Mouse (Mus musculus) kidney, postnatal 14 days (tissue): ENCODE results near the gene Tm6sf1.

Source experiments
- DNase-seq: peaks from one replicate; pipeline ENCODE4 v3.0.0; 2022; ENCODE audit warnings: mixed read lengths

Gene Tm6sf1

GRCm38 (mm10) chr7:81851706-81852105, 7.1 kb upstream of the Tm6sf1 start:
- DNase-seq: peak; percentile 45

- DNase-seq: no peak
Observed at GRCm38 (mm10) chr7:81854568-81855307, 4.1 kb upstream of the Tm6sf1 start.

- DNase-seq: no peak
Observed at GRCm38 (mm10) chr7:81855694-81856093, 3.1 kb upstream of the Tm6sf1 start, which contains the start of gene Gm10160. Gm10160 (minus strand) TSS chr7:81855794.

- DNase-seq: no peak
Observed at GRCm38 (mm10) chr7:81856221-81856620, 2.6 kb upstream of the Tm6sf1 start.

GRCm38 (mm10) chr7:81858236-81858635, 565 bp upstream of the Tm6sf1 start:
- no peak for DNase-seq

DNA sequence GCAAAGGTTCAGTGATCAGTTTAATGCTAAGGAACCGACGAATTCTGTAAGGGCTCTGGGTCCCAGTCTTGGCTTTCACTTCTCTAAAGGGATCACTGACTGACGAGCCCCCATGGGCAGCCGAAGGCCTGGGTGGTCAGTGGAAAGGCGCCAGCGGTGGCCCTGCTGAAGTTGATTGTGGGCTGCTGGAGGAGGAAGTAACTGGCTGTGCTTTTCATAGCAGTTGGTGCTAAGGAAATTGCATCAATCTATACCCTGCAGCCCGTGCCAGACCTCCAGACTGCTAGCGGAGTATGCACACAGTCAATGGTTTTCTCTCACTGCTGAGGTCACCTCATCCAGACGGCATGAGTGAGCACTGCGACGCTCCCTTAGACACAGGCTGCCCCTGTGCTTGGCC, 1.3 kb downstream of the Tm6sf1 start:
- no peak for DNase-seq

- DNase-seq: no peak
Observed at GRCm38 (mm10) chr7:81860996-81861395, 2.2 kb downstream of the Tm6sf1 start.

DNA sequence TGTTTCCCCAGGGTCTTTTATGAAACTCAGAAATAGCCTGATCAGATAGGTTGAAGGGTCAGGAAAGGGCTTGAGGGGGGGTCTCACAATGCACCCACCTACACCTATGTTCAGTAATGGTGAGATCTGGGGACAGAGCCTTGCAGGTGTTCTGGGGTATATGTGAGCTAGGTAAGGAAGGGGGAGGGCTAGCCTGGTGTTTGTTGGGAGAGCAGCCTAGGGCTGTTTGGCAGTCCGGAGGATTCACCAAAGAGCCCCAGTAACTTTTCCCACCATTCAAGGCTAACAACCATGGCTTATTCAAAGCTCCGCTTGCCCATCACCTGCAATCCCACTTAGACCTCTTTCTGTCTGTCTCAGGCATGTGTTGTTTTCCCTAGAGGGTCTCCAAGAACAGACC, 2.7 kb downstream of the Tm6sf1 start:
- DNase-seq: no peak

DNA sequence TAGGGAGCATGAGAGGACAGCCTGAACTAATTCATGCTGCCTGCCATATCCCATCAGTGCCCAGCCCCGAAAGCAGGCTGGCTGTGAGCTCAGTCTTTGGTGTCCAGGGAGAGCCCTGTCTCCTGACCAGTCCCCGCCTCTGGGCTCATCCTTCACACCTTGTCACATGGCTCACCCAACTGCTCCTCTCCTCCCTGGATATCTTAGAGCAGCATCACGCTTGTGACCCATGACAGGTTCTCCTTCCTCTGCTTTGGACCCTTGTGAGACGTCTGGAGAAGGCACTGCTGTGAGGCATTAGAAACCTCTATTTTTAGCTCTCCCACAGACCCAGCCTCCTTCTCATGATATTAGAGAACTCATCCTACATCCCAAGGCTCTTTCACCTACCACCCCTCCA, 3.1 kb downstream of the Tm6sf1 start:
- no peak for DNase-seq

DNA sequence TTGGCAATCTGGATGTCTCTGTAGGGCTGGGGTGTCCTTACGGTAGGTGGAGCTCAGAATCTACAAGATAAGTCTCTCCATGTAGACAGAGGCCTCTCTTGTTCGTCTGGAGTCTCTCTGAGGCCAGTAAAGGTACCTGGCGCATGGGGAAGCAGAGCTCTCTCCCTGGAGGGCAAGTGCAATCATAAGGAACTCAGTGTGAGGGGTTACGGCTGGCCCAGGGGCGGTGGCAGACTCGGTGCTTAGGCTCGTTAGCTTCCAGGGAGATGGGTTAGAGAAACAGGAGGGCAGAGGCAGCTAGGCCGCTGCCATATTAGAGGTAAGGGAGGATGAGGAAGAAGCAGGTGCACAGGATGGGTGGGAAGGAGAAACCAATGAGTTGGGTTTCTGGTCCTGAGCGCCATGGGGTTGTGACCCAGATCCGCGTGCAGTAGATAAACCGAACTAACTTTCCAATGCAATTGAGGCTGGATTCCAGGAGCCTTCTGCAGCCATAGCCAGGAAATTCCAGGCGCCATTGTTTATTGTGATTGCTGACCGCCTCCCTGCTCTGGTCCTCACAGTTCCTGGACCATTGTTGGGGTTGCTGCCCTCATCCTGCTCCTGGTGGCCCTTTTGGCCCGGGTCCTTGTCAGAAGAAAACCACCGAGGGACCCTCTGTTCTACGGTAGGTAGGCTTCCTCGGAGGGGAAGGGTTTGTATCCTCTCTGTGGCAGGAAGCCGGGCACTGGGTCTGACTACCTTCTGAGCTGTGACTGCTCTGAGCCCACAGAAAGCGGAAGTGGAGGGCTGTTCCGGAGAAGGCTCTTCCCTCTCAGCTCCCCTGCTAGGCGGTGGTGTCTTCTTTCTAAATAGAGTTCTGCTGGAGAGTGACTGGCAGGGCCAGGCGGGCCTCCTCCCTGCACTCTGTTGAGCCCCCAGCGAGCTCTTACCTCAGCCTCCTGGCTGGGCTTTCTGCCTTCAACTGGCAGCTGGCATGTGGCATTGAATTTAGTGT, 4.1 kb downstream of the Tm6sf1 start:
- peak; percentile 44 for DNase-seq

GRCm38 (mm10) chr7:81864552-81864951, 5.8 kb downstream of the Tm6sf1 start:
- no peak for DNase-seq

DNA sequence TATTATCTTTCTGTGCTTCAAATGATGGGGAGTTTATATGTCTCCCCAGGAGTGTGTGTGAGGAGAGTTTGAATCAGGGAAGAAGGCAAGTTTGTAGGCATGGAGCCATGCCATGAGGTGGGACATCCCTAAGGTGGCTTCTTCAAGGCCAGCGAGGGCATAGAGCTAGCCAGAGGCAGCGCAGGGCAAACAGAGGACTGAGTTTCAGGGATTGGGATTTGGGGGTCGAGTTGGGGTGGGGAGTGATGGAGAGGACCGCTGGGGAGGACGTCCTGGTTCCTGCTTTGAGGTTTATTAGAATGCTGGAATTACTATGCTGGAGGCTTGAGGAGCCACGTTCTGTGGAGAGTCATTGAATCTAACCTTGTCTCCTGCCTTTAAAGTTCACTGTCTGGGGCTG, 7.1 kb downstream of the Tm6sf1 start:
- no peak for DNase-seq

- DNase-seq: no peak
Observed at GRCm38 (mm10) chr7:81867231-81867930, 8.6 kb downstream of the Tm6sf1 start.

DNA sequence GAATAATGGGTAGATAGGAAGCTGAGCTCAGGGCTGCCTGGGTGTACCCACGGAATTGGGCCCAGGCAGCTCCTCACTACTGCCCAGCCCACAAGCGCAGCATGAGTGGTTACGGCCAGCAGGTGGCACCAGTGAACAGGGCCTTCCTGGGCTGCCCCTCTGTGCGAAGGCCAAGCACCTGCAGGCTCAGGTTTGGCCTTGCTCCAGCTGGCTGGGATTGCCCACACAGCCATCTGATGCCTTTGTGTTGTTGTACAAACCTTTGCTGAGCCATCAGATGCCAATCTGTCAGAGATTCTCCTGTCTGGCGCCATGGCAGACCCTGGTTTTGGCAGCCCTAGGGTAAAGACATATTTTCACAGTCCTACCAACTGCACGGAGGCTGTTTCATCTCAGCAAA, 9.4 kb downstream of the Tm6sf1 start:
- peak; percentile 87 for DNase-seq

GRCm38 (mm10) chr7:81872493-81873013, 13.8 kb downstream of the Tm6sf1 start:
- DNase-seq: no peak

DNA sequence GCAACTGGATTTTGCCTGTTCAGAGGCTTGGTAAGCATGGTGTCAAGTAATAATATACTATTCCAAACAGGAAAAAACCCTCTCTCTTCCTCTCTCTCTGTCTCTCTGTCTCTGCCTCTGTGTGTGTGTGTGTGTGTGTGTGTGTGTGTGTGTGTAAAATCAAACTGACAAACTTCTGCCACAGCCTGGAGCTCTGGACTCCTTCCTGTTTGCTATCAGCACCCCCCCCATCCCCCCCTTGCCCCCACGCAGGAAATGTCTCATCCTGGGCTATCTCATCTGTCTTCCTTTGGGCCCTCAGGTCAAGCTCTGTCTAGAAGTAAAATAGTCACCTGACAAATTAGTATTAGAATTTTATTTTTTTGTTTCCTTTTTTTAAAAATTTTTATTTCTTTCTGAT, 15.0 kb downstream of the Tm6sf1 start:
- no peak for DNase-seq

GRCm38 (mm10) chr7:81874636-81875035, 15.8 kb downstream of the Tm6sf1 start:
- DNase-seq: peak; percentile 67

DNA sequence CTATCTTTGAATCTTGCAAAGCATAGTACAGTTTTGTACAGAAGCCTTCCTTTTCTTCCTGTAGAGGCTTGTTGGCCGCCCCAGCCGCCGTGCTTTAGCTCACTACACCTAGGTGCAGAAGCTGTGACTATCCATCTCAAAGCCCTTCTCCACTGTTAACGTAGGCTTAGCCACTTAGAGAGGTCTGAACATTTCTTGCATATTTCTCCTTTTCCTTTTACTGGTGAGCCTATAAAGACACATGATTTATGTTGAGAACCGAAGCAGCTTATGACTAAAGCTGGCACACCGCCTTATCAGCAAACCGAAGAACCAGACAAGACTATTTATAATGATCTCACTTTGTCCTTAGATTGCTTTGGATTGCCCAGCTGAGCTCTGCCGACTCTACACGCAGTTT, 16.6 kb downstream of the Tm6sf1 start:
- DNase-seq: no peak

DNA sequence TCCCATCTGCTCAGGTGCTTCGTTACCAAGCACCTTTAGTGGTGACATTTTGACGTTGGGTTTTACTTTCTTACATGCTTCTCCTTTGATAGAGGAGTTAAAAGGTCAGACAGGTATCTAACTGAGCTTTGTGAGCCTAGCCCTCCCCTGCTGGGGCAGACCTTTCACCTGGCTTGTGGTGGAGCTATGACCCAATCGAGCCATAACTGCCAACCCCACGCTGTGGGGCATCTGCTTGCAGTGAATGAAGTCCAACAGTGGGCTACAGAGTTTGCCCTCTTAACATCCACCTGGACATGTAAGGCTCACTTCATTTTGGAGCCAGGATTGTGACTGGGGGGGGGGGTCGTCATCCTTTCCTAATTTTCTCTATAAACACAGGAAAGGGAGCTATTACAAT, 21.5 kb downstream of the Tm6sf1 start:
- DNase-seq: no peak

- no peak for DNase-seq
Observed at GRCm38 (mm10) chr7:81880797-81881196, 22.0 kb downstream of the Tm6sf1 start.

DNA sequence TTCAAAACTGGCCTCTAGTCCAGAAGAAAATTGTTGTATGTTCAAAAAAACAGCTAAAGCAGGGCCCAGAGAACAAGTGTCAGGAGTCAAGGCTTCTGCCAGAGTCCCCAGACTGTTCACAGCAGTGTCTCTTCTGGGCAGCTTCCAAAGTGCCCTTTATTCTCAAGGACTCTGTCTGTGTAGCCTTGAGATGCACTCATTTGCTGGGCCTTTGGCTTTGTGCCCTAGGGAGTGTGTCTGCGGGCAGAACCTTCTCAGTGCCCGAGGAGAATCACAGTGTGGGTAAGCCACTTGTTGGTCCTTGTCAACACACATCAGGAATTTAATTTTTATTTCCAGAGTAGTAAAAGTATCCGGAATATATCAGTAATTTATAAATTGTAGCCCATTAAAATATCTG, 22.8 kb downstream of the Tm6sf1 start:
- DNase-seq: no peak

DNA sequence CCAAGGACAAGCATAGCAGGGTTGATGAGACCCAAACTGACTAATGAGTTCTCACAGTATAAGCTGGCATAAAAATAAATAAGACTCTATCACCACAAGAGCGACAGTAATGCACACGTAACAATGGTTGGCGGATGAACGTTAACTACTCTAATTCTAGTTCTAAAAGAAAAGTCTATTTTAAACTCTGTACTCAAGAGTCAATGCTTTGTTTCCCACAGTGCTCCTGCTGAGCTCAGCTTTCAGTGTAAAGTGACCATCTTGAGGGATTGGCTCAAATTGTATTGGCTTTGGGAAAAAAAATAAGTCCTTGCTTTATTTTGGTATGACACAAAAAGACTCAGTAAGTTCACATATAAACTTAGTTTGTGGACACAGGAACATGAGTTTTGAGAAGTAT, 26.3 kb downstream of the Tm6sf1 start:
- DNase-seq: no peak

DNA sequence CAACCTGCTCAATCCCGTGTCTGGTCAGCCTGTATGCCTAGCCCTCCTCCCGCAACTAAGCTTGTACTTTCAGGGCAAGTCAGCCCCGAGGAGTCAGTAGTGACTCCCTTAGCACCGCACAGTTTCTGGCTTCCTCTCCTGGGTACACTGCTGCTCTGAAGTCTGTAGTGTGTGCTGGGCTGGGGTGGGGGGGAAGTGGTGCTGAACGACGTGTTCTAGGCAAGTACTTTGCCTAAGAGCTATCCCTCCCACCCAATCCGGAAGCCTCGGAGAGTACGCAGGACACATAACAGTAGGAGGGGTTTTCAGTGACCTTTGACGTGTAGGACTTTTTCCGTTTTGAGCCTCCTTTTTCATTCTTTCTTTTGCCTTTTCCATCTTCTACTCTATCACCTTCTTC, 40.6 kb downstream of the Tm6sf1 start:
- DNase-seq: no peak
